Mouse (Mus musculus) MEL (cell line): ENCODE data around the gene Atp5s. TPM values are rescaled to one million over a fixed set of nuclear protein-coding genes. Genes with fewer than 3 reads are reported as not detected.

Experiments
- DNase-seq: peaks from one replicate; pipeline ENCODE4 v3.0.0; 2011; ENCODE audit warnings: low read depth, low spot score
- H3K27ac ChIP-seq: 2 replicates; pipeline ENCODE4 v1.5.1; 2012; ENCODE audit warnings: low read depth, mild to moderate bottlenecking, control low read depth, low read length, moderate library complexity; ENCODE audit not compliant: control insufficient read depth
- H3K27me3 ChIP-seq, 2 experiments: fragments of 150-350 bp in 1 of 2; sonication (generic) in 1 of 2; 2 replicates each; pipeline ENCODE4 v1.6.1; 2012; ENCODE audit warnings: low read length in 2 of 2, mild to moderate bottlenecking in 2 of 2, improper control_type of control experiment in 1 of 2, moderate library complexity in 1 of 2; ENCODE audit not compliant: insufficient read depth in 2 of 2, control insufficient read depth in 1 of 2
- H3K36me3 ChIP-seq, 2 experiments: 2 replicates each; pipeline ENCODE4 v1.6.1; 2012 to 2014; ENCODE audit warnings: low read length in 2 of 2, improper control_type of control experiment in 1 of 2, inconsistent platforms in 1 of 2, mild to moderate bottlenecking in 1 of 2; ENCODE audit not compliant: insufficient read depth in 2 of 2, control insufficient read depth in 1 of 2
- H3K4me1 ChIP-seq, 2 experiments: fragments of 150-350 bp in 1 of 2; sonication (generic) in 1 of 2; 2 replicates each; pipeline ENCODE4 v1.6.1; 2012; ENCODE audit warnings: low read length in 2 of 2, improper control_type of control experiment in 1 of 2, mild to moderate bottlenecking in 1 of 2; ENCODE audit not compliant: insufficient read depth in 2 of 2, control insufficient read depth in 1 of 2
- H3K4me3 ChIP-seq, 2 experiments: fragments of 150-350 bp in 1 of 2; sonication (generic) in 1 of 2; 2 replicates each; pipeline ENCODE4 v1.5.1; 2012; ENCODE audit warnings: low read depth in 2 of 2, low read length in 2 of 2, mild to moderate bottlenecking in 2 of 2, moderate library complexity in 2 of 2, control low read depth in 1 of 2, improper control_type of control experiment in 1 of 2; ENCODE audit not compliant: control insufficient read depth in 1 of 2, insufficient read depth in 1 of 2
- H3K79me2 ChIP-seq: 2 replicates; pipeline ENCODE4 v1.6.1; 2012; ENCODE audit warnings: mild to moderate bottlenecking, low read length, moderate library complexity; ENCODE audit not compliant: control insufficient read depth, poor library complexity, insufficient read depth
- H3K9ac ChIP-seq: 2 replicates; pipeline ENCODE4 v1.6.1; 2012; ENCODE audit warnings: low read depth, mild to moderate bottlenecking, control low read depth, low read length, moderate library complexity; ENCODE audit not compliant: control insufficient read depth, poor library complexity, severe bottlenecking
- H3K9me3 ChIP-seq: fragments of 150-350 bp; sonication (generic); replicated peaks from 2 replicates; pipeline ENCODE4 v1.6.1; 2012; ENCODE audit warnings: mild to moderate bottlenecking, low read length, improper control_type of control experiment, moderate library complexity; ENCODE audit not compliant: insufficient read depth
- CHD1 ChIP-seq: IDR thresholded peaks from 2 replicates; pipeline ENCODE4 v1.6.1; 2012; ENCODE audit warnings: low read depth, mild to moderate bottlenecking, inconsistent platforms, low read length, improper control_type of control experiment
- CHD2 ChIP-seq: IDR thresholded peaks from 2 replicates; pipeline ENCODE4 v1.6.1; 2011; ENCODE audit warnings: low read length, improper control_type of control experiment
- E2F4 ChIP-seq: IDR thresholded peaks from 2 replicates; pipeline ENCODE4 v1.6.1; 2011; ENCODE audit warnings: low read depth, low read length, improper control_type of control experiment, borderline replicate concordance
- EP300 ChIP-seq, 2 experiments: IDR thresholded peaks; 2 replicates each; pipeline ENCODE4 v1.6.1; 2011; ENCODE audit warnings: improper control_type of control experiment in 2 of 2, low read length in 2 of 2, low read depth in 1 of 2, mild to moderate bottlenecking in 1 of 2
- ETS1 ChIP-seq: IDR thresholded peaks from 2 replicates; pipeline ENCODE4 v1.6.1; 2012; ENCODE audit warnings: low read depth, mild to moderate bottlenecking, inconsistent platforms, low read length, improper control_type of control experiment, moderate library complexity
- GATA1 ChIP-seq: IDR thresholded peaks from 2 replicates; pipeline ENCODE4 v1.6.1; 2011; ENCODE audit warnings: low read depth, low read length, improper control_type of control experiment
- JUND ChIP-seq: IDR thresholded peaks from 2 replicates; pipeline ENCODE4 v1.6.1; 2011; ENCODE audit warnings: low read depth, mild to moderate bottlenecking, improper control_type of control experiment, low read length
- KAT2A ChIP-seq: conservative IDR thresholded peaks from 2 replicates; pipeline ENCODE4 v1.6.1; 2012; ENCODE audit warnings: low read depth, low read length, improper control_type of control experiment, inconsistent platforms
- MAZ ChIP-seq: IDR thresholded peaks from 2 replicates; pipeline ENCODE4 v1.6.1; 2012; ENCODE audit warnings: low read depth, mild to moderate bottlenecking, inconsistent platforms, low read length, improper control_type of control experiment
- MEF2A ChIP-seq: IDR thresholded peaks from 2 replicates; pipeline ENCODE4 v1.6.1; 2014; ENCODE audit warnings: low read depth, mild to moderate bottlenecking, inconsistent platforms, low read length, improper control_type of control experiment; ENCODE audit not compliant: poor library complexity, insufficient replicate concordance, severe bottlenecking; ENCODE audit errors: extremely low read depth
- MXI1 ChIP-seq: IDR thresholded peaks from 2 replicates; pipeline ENCODE4 v1.6.1; 2011; ENCODE audit warnings: mild to moderate bottlenecking, low read depth, low read length, improper control_type of control experiment
- MYC ChIP-seq: IDR thresholded peaks from 2 replicates; pipeline ENCODE4 v1.6.1; 2011; ENCODE audit warnings: low read depth, mild to moderate bottlenecking, low read length, improper control_type of control experiment, moderate library complexity
- NRF1 ChIP-seq: IDR thresholded peaks from 2 replicates; pipeline ENCODE4 v1.6.1; 2014; ENCODE audit warnings: low read depth, mild to moderate bottlenecking, inconsistent platforms, low read length, improper control_type of control experiment, moderate library complexity; ENCODE audit not compliant: poor library complexity, insufficient read depth, severe bottlenecking
- POLR2A ChIP-seq, 2 experiments: IDR thresholded peaks; 2 replicates each; pipeline ENCODE4 v1.6.1; 2011 to 2012; ENCODE audit warnings: low read length in 2 of 2, mild to moderate bottlenecking in 2 of 2, control low read depth in 1 of 2, improper control_type of control experiment in 1 of 2, low read depth in 1 of 2, moderate library complexity in 1 of 2; ENCODE audit not compliant: control insufficient read depth in 1 of 2, insufficient read depth in 1 of 2, poor library complexity in 1 of 2
- POLR2AphosphoS2 ChIP-seq: IDR thresholded peaks from 2 replicates; pipeline ENCODE4 v1.6.1; 2011; ENCODE audit warnings: low read length, improper control_type of control experiment
- RAD21 ChIP-seq: IDR thresholded peaks from 2 replicates; pipeline ENCODE4 v1.6.1; 2011; ENCODE audit warnings: mild to moderate bottlenecking, low read depth, low read length, improper control_type of control experiment
- RCOR1 ChIP-seq: IDR thresholded peaks from 2 replicates; pipeline ENCODE4 v1.6.1; 2012; ENCODE audit warnings: low read depth, mild to moderate bottlenecking, inconsistent platforms, low read length, improper control_type of control experiment
- SIN3A ChIP-seq: IDR thresholded peaks from 2 replicates; pipeline ENCODE4 v1.6.1; 2012; ENCODE audit warnings: low read length, improper control_type of control experiment, inconsistent platforms
- TAL1 ChIP-seq: IDR thresholded peaks from 2 replicates; pipeline ENCODE4 v1.6.1; 2012; ENCODE audit warnings: mild to moderate bottlenecking, inconsistent platforms, low read length, moderate library complexity, mixed read lengths
- TBP ChIP-seq: IDR thresholded peaks from 2 replicates; pipeline ENCODE4 v1.8.0; 2011; ENCODE audit warnings: low read depth, low read length, improper control_type of control experiment
- TCF12 ChIP-seq: IDR thresholded peaks from 2 replicates; pipeline ENCODE4 v1.6.1; 2014; ENCODE audit warnings: low read depth, mild to moderate bottlenecking, inconsistent platforms, low read length, improper control_type of control experiment, moderate library complexity
- UBTF ChIP-seq: IDR thresholded peaks from 2 replicates; pipeline ENCODE4 v1.6.1; 2012; ENCODE audit warnings: low read depth, mild to moderate bottlenecking, inconsistent platforms, low read length, improper control_type of control experiment, moderate library complexity, borderline replicate concordance; ENCODE audit not compliant: insufficient read depth
- USF1 ChIP-seq: IDR thresholded peaks from 2 replicates; pipeline ENCODE4 v1.6.1; 2014; ENCODE audit warnings: low read depth, mild to moderate bottlenecking, inconsistent platforms, low read length, improper control_type of control experiment, moderate library complexity
- USF2 ChIP-seq, 2 experiments: IDR thresholded peaks; 2 replicates each; pipeline ENCODE4 v1.6.1; 2011 to 2012; ENCODE audit warnings: improper control_type of control experiment in 2 of 2, low read length in 2 of 2, borderline replicate concordance in 1 of 2, inconsistent platforms in 1 of 2, low read depth in 1 of 2, mild to moderate bottlenecking in 1 of 2; ENCODE audit not compliant: insufficient read depth in 1 of 2
- ZMIZ1 ChIP-seq: IDR thresholded peaks from 2 replicates; pipeline ENCODE4 v1.6.1; 2012; ENCODE audit warnings: low read depth, mild to moderate bottlenecking, inconsistent platforms, low read length, improper control_type of control experiment, moderate library complexity
- polyA plus RNA-seq, 2 experiments: library from polyadenylated mRNA; stranded (reverse) in 1 of 2; unstranded in 1 of 2; fragments of >175 nt in 1 of 2; fragments of >200 nt in 1 of 2; gene quantifications; 2 replicates each; pipeline versions ENCODE4 v1.2.1 to v1.2.4; 2012; ENCODE audit warnings: low replicate concordance in 2 of 2, low read depth in 1 of 2; ENCODE audit not compliant: insufficient read length in 2 of 2, insufficient read depth in 1 of 2, missing spikeins in 1 of 2
- total RNA-seq: library from RNA; depleted of rRNA; stranded (reverse); fragments of 300-350 nt; gene quantifications from 2 replicates; pipeline ENCODE4 v1.2.3, GENCODE M21; 2012

Atp5s gene
- total and polyA plus RNA-seq, 3 experiments: 12.7 to 13.7 TPM; not detected in 1

DNA sequence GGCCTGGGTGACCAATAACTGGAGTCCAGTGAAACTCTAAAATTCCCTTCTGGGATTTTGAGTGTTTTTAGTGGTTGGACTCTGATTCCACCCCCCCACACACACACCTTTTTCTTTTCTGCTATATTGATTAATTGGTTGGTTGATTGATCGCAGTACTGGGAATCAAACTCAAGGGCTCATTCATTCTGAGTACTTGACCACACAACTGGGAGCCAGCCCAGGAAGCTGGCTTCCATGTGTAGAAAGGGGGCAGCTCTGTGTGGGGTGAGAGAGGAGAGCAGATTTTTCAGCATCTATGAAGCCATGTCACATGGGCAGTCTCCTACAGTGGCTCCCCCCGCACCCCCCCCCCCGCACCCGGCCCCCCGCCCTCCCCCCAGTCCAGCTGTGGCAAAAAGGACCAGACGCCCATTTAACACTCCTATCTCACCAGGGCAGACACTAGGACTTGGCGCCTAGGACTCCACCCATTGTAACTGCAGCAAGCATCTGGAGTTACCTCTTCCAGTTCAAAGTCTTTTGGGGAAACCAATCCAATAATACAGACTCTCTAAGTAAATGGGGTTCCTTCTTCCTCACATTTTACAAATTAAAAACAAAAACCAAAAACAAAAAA lies 34.6 kb downstream of the Atp5s start:
- no peaks in the 10 kb centered on the region for H3K27me3 ChIP-seq
- peak overlapping the region; percentile 70 to 86 for H3K4me3 ChIP-seq
- peaks cover 0 to 17% of the 10 kb centered on the region in 2 experiments; a peak in 2 of 4 replicates for H3K36me3 ChIP-seq
- H3K9ac ChIP-seq: peak overlapping the region; percentile 70
- peak; percentile 82 for DNase-seq
- no peak for TF ChIP-seq NRF1
- TF ChIP-seq EP300 (IDR thresholded peaks at IDR 0.05; ENCODE audit: low read depth in 1 of 2, low read length in 2 of 2): peak; percentile 63 to 90; a peak in 3 of 4 replicates
- peak; percentile 77 for TF ChIP-seq GATA1
- TF ChIP-seq CHD1: no peak
- TF ChIP-seq TBP: no peak
- TF ChIP-seq RCOR1: peak; percentile 22; the same call in 1 of the 2 replicates
- TF ChIP-seq TCF12: peak; percentile 91
- no peak for TF ChIP-seq ZMIZ1
- TF ChIP-seq MAZ: peak; percentile 75
- peak; percentile 41; the same call in 1 of the 2 replicates for TF ChIP-seq USF1
- TF ChIP-seq POLR2A (IDR thresholded peaks at IDR 0.05; ENCODE audit: control insufficient read depth in 1 of 2, insufficient read depth in 1 of 2, low read depth in 1 of 2, low read length in 2 of 2, poor library complexity in 1 of 2): no peak
- TF ChIP-seq JUND: no peak
- TF ChIP-seq CHD2: no peak
- TF ChIP-seq KAT2A: no peak
- TF ChIP-seq MXI1: no peak; the same call in 1 of the 2 replicates
- no peak for TF ChIP-seq POLR2AphosphoS2
- TF ChIP-seq TAL1: peak; percentile 82
- TF ChIP-seq RAD21: no peak
- TF ChIP-seq USF2 (IDR thresholded peaks at IDR 0.05; ENCODE audit: borderline replicate concordance in 1 of 2, insufficient read depth in 1 of 2, low read depth in 1 of 2, low read length in 2 of 2): no peak
- peak; percentile 61; the same call in 1 of the 2 replicates for TF ChIP-seq SIN3A
- 0 out of 2 replicates have a peak, but pooled peaks have one; percentile 6 for TF ChIP-seq MYC
- no peak for TF ChIP-seq MEF2A
- TF ChIP-seq E2F4: no peak
- no peak for TF ChIP-seq UBTF
- TF ChIP-seq ETS1: peak; percentile 79
- H3K9me3 ChIP-seq: no peaks in the 10 kb centered on the region
- H3K79me2 ChIP-seq: no peaks in the 10 kb centered on the region; the same call in 1 of the 2 replicates
- peak overlapping the region; percentile 86 for H3K27ac ChIP-seq
- peaks cover 7 to 20% of the 10 kb centered on the region in 2 experiments for H3K4me1 ChIP-seq
